Mouse (Mus musculus) ES-Bruce4 (cell line): Measurements from ENCODE around the gene Jund. TPM values are rescaled to one million over a fixed set of nuclear protein-coding genes. Genes with fewer than 3 reads are reported as not detected.

Experiments
- H3K27ac ChIP-seq: 2 replicates; pipeline ENCODE4 v1.5.1; 2012; ENCODE audit warnings: low read length, inconsistent platforms; ENCODE audit not compliant: insufficient read depth
- H3K27me3 ChIP-seq: 2 replicates; pipeline ENCODE4 v1.6.1; 2012; ENCODE audit warnings: mild to moderate bottlenecking, low read length, inconsistent platforms; ENCODE audit not compliant: control insufficient read depth, poor library complexity, insufficient read depth, severe bottlenecking
- H3K36me3 ChIP-seq: 2 replicates; pipeline ENCODE4 v1.6.1; 2012; ENCODE audit warnings: inconsistent platforms, mild to moderate bottlenecking, low read length, moderate library complexity; ENCODE audit not compliant: control insufficient read depth, poor library complexity, insufficient read depth, severe bottlenecking
- H3K4me1 ChIP-seq: one replicate; pipeline ENCODE4 v1.8.1; 2011; ENCODE audit warnings: low read length; ENCODE audit not compliant: control insufficient read depth, insufficient read depth
- H3K4me3 ChIP-seq: 2 replicates; pipeline ENCODE4 v1.5.1; 2011; ENCODE audit warnings: low read depth, mild to moderate bottlenecking, low read length
- H3K9ac ChIP-seq: 2 replicates; pipeline ENCODE4 v1.6.1; 2012; ENCODE audit warnings: low read depth, mild to moderate bottlenecking, inconsistent platforms; ENCODE audit not compliant: poor library complexity, severe bottlenecking
- H3K9me3 ChIP-seq: replicated peaks from 2 replicates; pipeline ENCODE4 v1.6.1; 2012; ENCODE audit warnings: mild to moderate bottlenecking, low read length, inconsistent platforms; ENCODE audit not compliant: control insufficient read depth, poor library complexity, insufficient read depth, severe bottlenecking
- CTCF ChIP-seq: IDR thresholded peaks from one replicate; pipeline ENCODE4 v1.8.1; 2011; ENCODE audit warnings: low read depth, low read length
- EP300 ChIP-seq: IDR thresholded peaks from 2 replicates; pipeline ENCODE4 v1.6.1; 2011; ENCODE audit warnings: low read depth, low read length; ENCODE audit not compliant: insufficient read depth
- POLR2A ChIP-seq: IDR thresholded peaks from one replicate; pipeline ENCODE4 v1.8.1; 2011; ENCODE audit warnings: low read length; ENCODE audit not compliant: insufficient read depth
- polyA plus RNA-seq: library from polyadenylated mRNA; stranded (reverse); fragments of >200 nt; gene quantifications from 2 replicates; pipeline ENCODE4 v1.2.4, GENCODE M21; 2011; ENCODE audit warnings: low read depth; ENCODE audit not compliant: missing spikeins, insufficient read depth, insufficient read length

Jund gene
- polyA plus RNA-seq, 1 experiment, result 56.6 TPM

GRCm38 (mm10) chr8:70699834-70700554 lies 1.2 kb downstream of the Jund start:
- Histone ChIP-seq H3K9me3 (no peaks in the 10 kb centered on the region), H3K36me3 (no peaks in the 10 kb centered on the region), H3K4me3 (peak overlapping the region; percentile 69), H3K27me3 (no peaks in the 10 kb centered on the region), H3K27ac (peak overlapping the region; percentile 12; the same call in 1 of the 2 replicates), H3K4me1 (no peaks in the 10 kb centered on the region), H3K9ac (peak overlapping the region; percentile 95)
- TF ChIP-seq CTCF, result no peak
- TF ChIP-seq POLR2A, result no peak
- no peak for TF ChIP-seq EP300

DNA sequence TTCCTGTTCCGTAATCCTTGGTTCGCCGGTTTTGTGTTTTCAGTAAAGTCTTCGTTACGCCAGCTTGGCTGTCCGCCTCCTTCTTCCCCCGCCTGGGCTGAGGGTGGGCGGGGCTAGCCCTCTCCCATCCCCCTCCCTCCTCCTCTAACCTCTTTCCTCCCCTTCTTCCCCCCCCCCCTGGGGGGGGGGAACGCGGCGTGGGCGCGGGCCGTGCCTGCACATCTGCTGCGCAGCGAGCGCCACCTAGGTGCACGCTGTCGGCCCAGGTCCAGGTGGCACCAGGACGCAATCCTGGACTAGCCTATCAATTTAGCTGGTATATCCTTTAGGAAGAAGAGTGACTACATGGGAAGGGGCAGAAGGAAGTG lies 1.8 kb downstream of the Jund start:
- no peaks in the 10 kb centered on the region for H3K9me3 ChIP-seq
- H3K27me3 ChIP-seq, result no peaks in the 10 kb centered on the region
- no peak overlapping the region for H3K27ac ChIP-seq
- no peaks in the 10 kb centered on the region for H3K4me1 ChIP-seq
- H3K36me3 ChIP-seq, result no peaks in the 10 kb centered on the region
- peak overlapping the region; percentile 69 for H3K4me3 ChIP-seq
- TF ChIP-seq CTCF (peak; percentile 80), POLR2A (no peak), EP300 (peak; percentile 61; the same call in 1 of the 2 replicates)
- peak overlapping the region; percentile 95 for H3K9ac ChIP-seq

- Histone ChIP-seq H3K27ac (no peak overlapping the region), H3K9ac (0 out of 2 replicates have a peak overlapping the region, but pooled peaks have one; percentile 15), H3K4me1 (no peaks in the 10 kb centered on the region)
Observed at GRCm38 (mm10) chr8:70701048-70701981, 2.6 kb downstream of the Jund start.

DNA sequence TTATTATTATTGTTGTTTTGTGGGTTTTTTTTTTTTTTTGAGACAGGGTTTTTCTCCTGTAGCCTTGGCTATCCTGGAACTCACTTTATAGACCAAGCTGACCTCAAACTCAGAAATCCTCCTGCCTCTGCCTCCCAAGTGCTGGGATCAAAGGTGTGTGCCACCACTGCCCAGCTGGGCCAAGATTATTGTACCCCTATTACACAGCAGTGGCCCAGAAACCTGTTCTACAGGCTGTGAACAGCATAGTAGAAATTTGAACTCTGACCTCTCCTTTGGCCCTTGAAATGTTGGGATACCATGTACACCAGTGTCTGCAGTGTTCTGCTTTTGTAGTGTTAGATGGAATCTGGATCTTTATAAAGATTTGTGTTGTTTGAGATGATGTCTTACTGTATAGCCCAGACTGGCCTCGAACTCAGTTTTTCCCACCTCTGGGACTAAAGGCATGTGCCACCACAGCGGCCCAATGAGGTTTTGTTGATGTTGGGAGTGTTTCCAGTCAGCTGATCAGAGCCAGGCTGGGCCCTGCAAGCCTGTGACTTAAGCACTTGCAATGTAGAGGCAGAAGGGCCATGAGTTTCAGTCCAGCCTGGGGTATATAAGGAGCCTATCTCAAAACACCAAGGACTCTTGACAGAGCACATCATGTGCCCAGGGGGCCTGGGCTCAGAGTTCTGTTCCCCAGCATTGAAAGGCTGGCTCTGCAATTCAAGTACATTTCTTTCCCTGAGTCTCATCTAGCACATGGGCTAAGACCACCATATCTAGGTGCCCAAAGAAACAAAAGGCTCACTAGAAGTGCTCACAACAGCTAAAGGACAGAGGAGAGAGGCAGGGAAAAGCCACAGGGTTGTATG lies 3.5 kb downstream of the Jund start:
- Histone ChIP-seq H3K4me3 (no peak overlapping the region), H3K36me3 (no peaks in the 10 kb centered on the region), H3K9ac (no peak overlapping the region), H3K27me3 (no peaks in the 10 kb centered on the region), H3K9me3 (no peaks in the 10 kb centered on the region), H3K4me1 (no peaks in the 10 kb centered on the region), H3K27ac (no peak overlapping the region)
- TF ChIP-seq POLR2A (no peak), EP300 (no peak), CTCF (no peak)

More at GRCm38 (mm10) chr8:70701048-70701981, 2.6 kb downstream of the Jund start:
- TF ChIP-seq POLR2A (no peak), CTCF (no peak), EP300 (no peak)
- Histone ChIP-seq H3K36me3 (no peaks in the 10 kb centered on the region), H3K9me3 (no peaks in the 10 kb centered on the region), H3K27me3 (no peaks in the 10 kb centered on the region), H3K4me3 (peak overlapping the region; percentile 8; the same call in 1 of the 2 replicates)

DNA sequence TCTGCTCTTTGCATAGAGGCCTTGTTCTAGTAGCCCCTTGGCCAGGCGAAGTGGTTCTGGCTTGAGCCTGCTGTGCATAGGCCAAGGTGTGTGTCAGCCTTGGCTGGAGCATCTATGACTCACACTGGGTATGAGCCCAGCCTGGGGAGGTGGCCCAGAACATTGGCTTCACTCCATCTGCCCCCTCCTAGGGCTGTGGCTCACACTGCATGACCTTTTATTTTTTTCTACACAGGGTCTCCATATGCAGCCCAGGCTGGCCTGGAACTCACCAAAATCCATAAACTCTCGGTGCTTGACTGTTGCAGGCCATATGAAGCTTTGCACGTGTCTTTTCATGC lies 4.1 kb downstream of the Jund start:
- H3K4me3 ChIP-seq, result no peak overlapping the region
- no peaks in the 10 kb centered on the region for H3K9me3 ChIP-seq
- H3K9ac ChIP-seq, result no peak overlapping the region
- H3K27me3 ChIP-seq, result no peaks in the 10 kb centered on the region
- H3K36me3 ChIP-seq, result no peaks in the 10 kb centered on the region
- no peak overlapping the region for H3K27ac ChIP-seq
- H3K4me1 ChIP-seq, result no peaks in the 10 kb centered on the region
- TF ChIP-seq EP300, result no peak
